Mouse (Mus musculus) heart, embryonic 10.5 days (tissue): ENCODE measurements around the gene Nsun4. TPM values are rescaled to one million over a fixed set of nuclear protein-coding genes. Genes with fewer than 3 reads are reported as not detected.

ENCODE experiments used
- DNase-seq: peaks from one replicate; pipeline ENCODE4 v3.0.0-alpha.2; 2017; ENCODE audit warnings: low spot score
- H3K27ac ChIP-seq: fragments of 300-500 bp; sonication (generic); 2 replicates; pipeline ENCODE4 v1.5.1; 2016; ENCODE audit warnings: mild to moderate bottlenecking
- H3K27me3 ChIP-seq: fragments of 300-500 bp; sonication (generic); 2 replicates; pipeline ENCODE4 v1.6.1; 2016; ENCODE audit warnings: mild to moderate bottlenecking; ENCODE audit not compliant: poor library complexity, insufficient read depth, severe bottlenecking
- H3K36me3 ChIP-seq: fragments of 300-500 bp; sonication (generic); 2 replicates; pipeline ENCODE4 v1.6.1; 2016; ENCODE audit warnings: mild to moderate bottlenecking, moderate library complexity
- H3K4me1 ChIP-seq: fragments of 300-500 bp; sonication (generic); 2 replicates; pipeline ENCODE4 v1.6.1; 2016; ENCODE audit warnings: mild to moderate bottlenecking
- H3K4me3 ChIP-seq: fragments of 300-500 bp; sonication (generic); 2 replicates; pipeline ENCODE4 v1.5.1; 2016; ENCODE audit warnings: mild to moderate bottlenecking, moderate library complexity
- H3K9me3 ChIP-seq: fragments of 300-500 bp; sonication (generic); 2 replicates; pipeline ENCODE4 v1.6.1; 2016; ENCODE audit warnings: mild to moderate bottlenecking, moderate library complexity
- WGBS: fragments of 180-500 bp; shearing (Covaris S2); methylation state at CpG from one replicate; pipeline ENCODE4 v1.1.7; 2016; 5-methylcytosine and 5-hydroxymethylcytosine counted together
- polyA plus RNA-seq: library from polyadenylated mRNA; unstranded; fragments of >200 nt; fragmentation: Nextera tagmentation; extraction: Ambion mirVana; gene quantifications from 2 replicates; pipeline ENCODE4 v1.2.1, GENCODE M21; 2016

Nsun4 gene
- polyA plus RNA-seq, 1 experiment from 2014 or later = 20.4 TPM

- Histone ChIP-seq H3K4me3 (no peak overlapping the region), H3K4me1 (peaks cover 9% of the 10 kb centered on the region), H3K27ac (no peak overlapping the region), H3K36me3 (no peaks in the 10 kb centered on the region), H3K9me3 (no peaks in the 10 kb centered on the region), H3K27me3 (peaks cover 19% of the 10 kb centered on the region; the same call in 1 of the 2 replicates)
- DNase-seq = no peak
- 60% methylated on average over 5 of the region's 5 CpGs for WGBS
Observed at GRCm38 (mm10) chr4:115987858-115988530, 65.7 kb downstream of the Nsun4 start.

- no peak overlapping the region for H3K27ac ChIP-seq
Observed at GRCm38 (mm10) chr4:115987436-115987835, 66.2 kb downstream of the Nsun4 start.

GRCm38 (mm10) chr4:115984967-115985366 lies 68.7 kb downstream of the Nsun4 start:
- Histone ChIP-seq H3K4me3 (0 out of 2 replicates have a peak overlapping the region, but pooled peaks have one; percentile 5), H3K36me3 (no peaks in the 10 kb centered on the region), H3K27ac (no peak overlapping the region), H3K27me3 (peaks cover 48% of the 10 kb centered on the region), H3K4me1 (peaks cover 9% of the 10 kb centered on the region), H3K9me3 (no peaks in the 10 kb centered on the region)
- DNase-seq = no peak
- 31% methylated on average over 8 of the region's 8 CpGs for WGBS

More at GRCm38 (mm10) chr4:115987436-115987835, 66.2 kb downstream of the Nsun4 start:
- 71% methylated on average over 1 of the region's 1 CpGs for WGBS
- H3K4me3 ChIP-seq = no peak overlapping the region
- DNase-seq = no peak
- H3K27me3 ChIP-seq = peaks cover 24% of the 10 kb centered on the region; the same call in 1 of the 2 replicates
- no peaks in the 10 kb centered on the region for H3K36me3 ChIP-seq
- H3K9me3 ChIP-seq = no peaks in the 10 kb centered on the region
- peaks cover 9% of the 10 kb centered on the region for H3K4me1 ChIP-seq

- peaks cover 57% of the 10 kb centered on the region for H3K27me3 ChIP-seq
- peaks cover 15% of the 10 kb centered on the region for H3K4me1 ChIP-seq
- H3K9me3 ChIP-seq = no peaks in the 10 kb centered on the region
- no peak overlapping the region; the same call in 1 of the 2 replicates for H3K4me3 ChIP-seq
- no peaks in the 10 kb centered on the region for H3K36me3 ChIP-seq
- DNase-seq = peak; percentile 91
- 3% methylated on average over 13 of the region's 13 CpGs for WGBS
- no peak overlapping the region for H3K27ac ChIP-seq
Observed at GRCm38 (mm10) chr4:115984111-115984510, 69.6 kb downstream of the Nsun4 start.

Other genes with a start within 250 kb of the Nsun4 start
- 5.9 and 9.8 TPM in 2 replicates for gene Mob3c, start 225.8 kb downstream of the Nsun4 start, polyA plus RNA-seq
- gene Mknk1, start 214.7 kb downstream of the Nsun4 start, polyA plus RNA-seq = 22.7 and 23.0 TPM in 2 replicates
- gene Kncn, start 169.5 kb downstream of the Nsun4 start, polyA plus RNA-seq = not detected in 2 replicates
- not detected in 2 replicates for gene 6430628N08Rik, start 163.2 kb downstream of the Nsun4 start, polyA plus RNA-seq
- gene Dmbx1, start 114.0 kb downstream of the Nsun4 start, polyA plus RNA-seq = not detected in 2 replicates
- 1.3 and 1.7 TPM in 2 replicates for gene Faah, start 36.0 kb downstream of the Nsun4 start, polyA plus RNA-seq
- 697 and 904 TPM in 2 replicates for gene Uqcrh, start 21.2 kb upstream of the Nsun4 start, polyA plus RNA-seq
- gene Lrrc41, start 21.4 kb upstream of the Nsun4 start, polyA plus RNA-seq = 69.1 and 77.9 TPM in 2 replicates
- 31.7 and 38.0 TPM in 2 replicates for gene Rad54l, start 69.8 kb upstream of the Nsun4 start, polyA plus RNA-seq
- 68.9 and 74.3 TPM in 2 replicates for gene Pomgnt1, start 70.0 kb upstream of the Nsun4 start, polyA plus RNA-seq
- gene Lurap1, start 97.5 kb upstream of the Nsun4 start, polyA plus RNA-seq = 1.4 and 1.9 TPM in 2 replicates
- gene Tspan1, start 113.7 kb upstream of the Nsun4 start, polyA plus RNA-seq = 0.10 TPM in 1 of 2 replicates, not detected in the other
- gene 1700042G07Rik, start 119.5 kb upstream of the Nsun4 start, polyA plus RNA-seq = not detected in 2 replicates
- not detected in 2 replicates for gene Gm49337, start 119.5 kb upstream of the Nsun4 start, polyA plus RNA-seq
- gene Pik3r3, start 167.7 kb upstream of the Nsun4 start, polyA plus RNA-seq = 17.2 and 22.7 TPM in 2 replicates